Mouse (Mus musculus) gonadal fat pad, adult 2 months (tissue): ENCODE results near the gene Padi2. TPM values are rescaled to one million over a fixed set of nuclear protein-coding genes. Genes with fewer than 3 reads are reported as not detected.

Source experiments
- DNase-seq: peaks from one replicate; pipeline ENCODE4 v3.0.0-alpha.2; 2012; ENCODE audit warnings: low read depth
- polyA plus RNA-seq: library from polyadenylated mRNA; depleted of rRNA; stranded (reverse); fragments of >200 nt; gene quantifications from 2 replicates; pipeline ENCODE4 v1.2.3, GENCODE M21; 2012

The Padi2 gene
- polyA plus RNA-seq, 1 experiment = 25.1 TPM

- DNase-seq = no peak
Measured at GRCm38 (mm10) chr4:140919974-140920836, 14.1 kb downstream of the Padi2 start.

GRCm38 (mm10) chr4:140922508-140922907 is 16.4 kb downstream of the Padi2 start:
- no peak for DNase-seq

- no peak for DNase-seq
Measured at GRCm38 (mm10) chr4:140925648-140926047, 19.5 kb downstream of the Padi2 start.

- DNase-seq = no peak
Measured at GRCm38 (mm10) chr4:140928349-140928748, 22.2 kb downstream of the Padi2 start.

GRCm38 (mm10) chr4:140929745-140930144 is 23.6 kb downstream of the Padi2 start:
- no peak for DNase-seq

GRCm38 (mm10) chr4:140930900-140931470 is 24.8 kb downstream of the Padi2 start:
- DNase-seq = no peak

GRCm38 (mm10) chr4:140935643-140936042 is 29.5 kb downstream of the Padi2 start:
- DNase-seq = no peak

- no peak for DNase-seq
Measured at GRCm38 (mm10) chr4:140944356-140944755, 38.2 kb downstream of the Padi2 start.

GRCm38 (mm10) chr4:140944961-140945442 is 38.9 kb downstream of the Padi2 start:
- DNase-seq = no peak

- DNase-seq = no peak
Measured at GRCm38 (mm10) chr4:140945571-140945970, 39.4 kb downstream of the Padi2 start.

- no peak for DNase-seq
Measured at GRCm38 (mm10) chr4:140946048-140946447, 39.9 kb downstream of the Padi2 start.

GRCm38 (mm10) chr4:140946580-140947205 is 40.5 kb downstream of the Padi2 start:
- no peak for DNase-seq

- no peak for DNase-seq
Measured at GRCm38 (mm10) chr4:140947487-140948440, 41.6 kb downstream of the Padi2 start.

GRCm38 (mm10) chr4:140948481-140948880 is 42.3 kb downstream of the Padi2 start:
- DNase-seq = no peak

GRCm38 (mm10) chr4:140949052-140949451 is 42.9 kb downstream of the Padi2 start:
- no peak for DNase-seq

GRCm38 (mm10) chr4:140949616-140950015 is 43.5 kb downstream of the Padi2 start:
- no peak for DNase-seq

- no peak for DNase-seq
Measured at GRCm38 (mm10) chr4:140950574-140950973, 44.4 kb downstream of the Padi2 start.

- DNase-seq = no peak
Measured at GRCm38 (mm10) chr4:140951861-140952641, 45.9 kb downstream of the Padi2 start.

GRCm38 (mm10) chr4:140957131-140957702 is 51.1 kb downstream of the Padi2 start:
- no peak for DNase-seq

GRCm38 (mm10) chr4:140957725-140958124 is 51.6 kb downstream of the Padi2 start:
- DNase-seq = no peak
